Mouse (Mus musculus) CH12F3 (cell line): ENCODE measurements around the gene Sumo3.

Experiments
- in situ Hi-C: fragments of 300-500 bp; cut with MboI; formaldehyde crosslinking; loops from 2 replicates; pipeline ENCODE4 v1.14.3; 2020; ENCODE audit warnings: low sequenced_read_pairs

Sumo3 gene

DNA sequence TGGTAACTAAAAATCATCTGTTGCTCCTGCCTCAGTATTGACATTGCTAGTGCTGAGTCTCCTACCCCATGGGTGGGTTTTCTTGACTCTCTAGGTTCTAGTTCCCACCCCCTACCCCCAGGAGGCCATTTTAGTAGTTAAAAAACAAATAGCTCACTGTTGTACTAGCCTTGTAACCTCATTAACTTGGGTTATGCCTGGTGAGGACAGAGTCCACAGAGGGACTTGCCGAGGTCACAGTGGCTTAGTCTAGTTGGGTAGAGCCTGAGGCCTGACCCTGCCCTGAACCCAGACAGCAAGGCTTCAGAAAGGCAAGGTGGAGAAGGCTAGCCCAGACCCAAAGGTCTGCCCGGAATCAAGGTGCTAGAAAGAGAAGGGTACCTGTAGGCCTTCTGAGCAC is 17.9 kb upstream of the Sumo3 start:
- in situ Hi-C loops: no loop called here

DNA sequence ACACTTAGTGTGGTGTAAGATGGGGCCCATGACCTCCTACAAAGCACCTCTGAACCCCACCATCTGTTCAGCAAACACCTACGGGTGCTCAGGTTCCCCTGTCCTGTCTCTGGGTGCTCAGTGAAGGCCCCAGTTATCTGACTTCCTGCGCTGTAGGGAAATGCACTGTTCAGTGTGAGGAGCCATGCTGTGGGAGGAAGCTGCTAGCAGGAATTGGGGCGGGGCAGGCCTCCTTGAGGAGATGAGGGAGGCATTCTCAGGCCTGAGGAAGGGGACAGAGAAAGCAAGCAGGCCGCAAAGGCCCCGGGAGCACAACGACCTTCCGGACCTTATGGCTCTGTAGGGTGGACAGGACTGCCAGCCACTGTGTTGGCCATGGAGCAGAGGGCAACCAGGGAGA is 16.8 kb upstream of the Sumo3 start:
- in situ Hi-C loops: no loop called here

DNA sequence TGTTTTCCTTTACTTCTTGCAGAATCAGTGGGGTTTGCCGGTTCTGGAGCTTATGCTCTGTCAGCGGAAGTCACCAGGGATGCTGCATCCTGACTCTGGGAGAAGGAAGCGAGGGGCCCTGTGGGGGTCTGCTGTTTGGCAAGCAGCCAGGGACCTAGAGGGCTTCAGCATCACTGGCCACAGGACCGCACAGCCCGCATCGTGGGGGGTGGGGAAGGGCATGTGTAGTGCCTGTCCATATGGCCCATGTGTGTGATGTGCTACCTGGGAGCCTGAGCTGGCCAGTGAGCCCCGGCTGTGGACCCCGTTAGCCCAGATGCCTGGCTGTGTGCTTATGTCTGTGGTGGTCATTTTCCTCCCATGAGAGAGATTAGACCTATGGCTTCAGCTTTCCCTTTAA is 16.1 kb upstream of the Sumo3 start:
- in situ Hi-C loops: no loop called here

DNA sequence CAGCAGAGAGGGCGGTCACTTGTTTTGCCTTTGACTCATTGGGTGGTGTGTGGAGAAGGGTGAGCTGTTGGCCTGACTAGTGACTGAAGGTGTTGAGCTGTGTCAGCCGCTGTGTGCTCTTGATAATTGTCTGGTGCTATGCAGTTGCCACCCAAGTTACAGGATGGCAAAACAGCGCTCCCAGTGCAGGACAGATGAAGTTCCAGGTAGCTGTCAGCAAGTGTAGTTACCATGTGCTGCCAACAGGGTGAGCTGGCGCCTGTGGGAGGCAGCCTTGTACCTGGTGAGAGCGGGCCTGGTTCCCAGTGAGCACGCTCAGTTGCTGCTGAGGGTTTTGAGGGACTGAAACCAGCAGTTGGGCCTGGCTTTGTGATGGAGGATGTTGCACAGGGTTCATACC is 15.1 kb upstream of the Sumo3 start:
- in situ Hi-C loops: no loop called here

DNA sequence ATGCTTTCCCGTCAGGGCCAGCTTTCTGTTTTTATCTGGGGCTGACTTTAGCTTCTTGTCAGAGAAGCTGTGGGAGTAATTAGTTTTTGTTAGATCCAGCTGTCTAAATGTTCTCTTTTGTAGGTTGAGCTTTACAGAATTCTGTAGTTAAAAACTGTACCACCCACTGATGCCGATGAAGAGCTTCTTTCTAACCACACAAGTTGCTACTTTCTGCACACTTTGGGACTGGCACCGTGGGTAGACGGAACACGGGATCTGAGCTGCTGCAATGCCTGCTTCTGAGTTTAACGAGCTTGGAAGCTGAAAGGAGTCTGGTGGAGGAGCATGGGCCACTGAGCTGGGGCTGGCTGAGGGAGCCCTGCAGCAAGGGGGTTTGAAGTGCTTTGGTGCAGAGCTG is 14.4 kb upstream of the Sumo3 start:
- in situ Hi-C loops: no loop called here

DNA sequence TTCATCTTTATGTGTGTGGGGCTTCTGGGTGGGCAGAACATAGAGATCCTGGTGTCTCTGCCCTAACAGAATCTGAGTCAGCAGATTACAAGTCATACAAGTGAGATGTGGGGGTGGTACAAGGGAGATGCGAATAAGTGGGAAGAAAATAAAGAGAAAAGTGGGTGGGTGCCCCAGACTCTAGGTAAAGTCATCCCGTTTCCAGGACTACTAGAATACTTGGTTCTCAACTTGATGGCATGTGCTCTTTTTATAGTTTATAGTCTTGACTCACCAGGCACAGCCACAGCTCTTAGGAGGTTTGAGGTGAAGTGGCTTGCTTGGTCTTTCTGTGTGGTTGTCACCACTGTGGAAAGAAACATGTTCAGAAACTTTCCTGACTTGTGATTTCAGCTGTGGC is 9.8 kb upstream of the Sumo3 start:
- in situ Hi-C loops: no loop called here

DNA sequence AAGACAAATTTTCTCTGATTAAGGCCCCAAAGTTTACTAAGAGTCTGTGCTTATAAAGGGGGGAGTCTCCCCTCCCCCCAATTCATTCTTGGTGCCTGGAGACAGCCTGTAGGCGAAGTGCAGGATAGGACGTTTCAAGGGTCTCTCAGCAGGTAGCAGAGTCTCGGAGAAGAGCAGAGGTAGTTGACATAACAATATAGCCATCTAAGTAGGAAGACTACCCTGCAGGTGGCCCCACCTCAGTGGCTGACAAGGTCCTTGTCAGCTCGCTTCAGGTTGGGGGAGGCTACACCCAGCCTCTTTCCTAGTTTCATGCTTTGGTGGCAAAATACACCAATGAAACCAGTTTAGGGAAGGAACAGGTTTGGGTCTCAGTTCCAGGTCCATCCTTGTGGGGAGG is 2.9 kb upstream of the Sumo3 start:
- in situ Hi-C loops: no loop called here

DNA sequence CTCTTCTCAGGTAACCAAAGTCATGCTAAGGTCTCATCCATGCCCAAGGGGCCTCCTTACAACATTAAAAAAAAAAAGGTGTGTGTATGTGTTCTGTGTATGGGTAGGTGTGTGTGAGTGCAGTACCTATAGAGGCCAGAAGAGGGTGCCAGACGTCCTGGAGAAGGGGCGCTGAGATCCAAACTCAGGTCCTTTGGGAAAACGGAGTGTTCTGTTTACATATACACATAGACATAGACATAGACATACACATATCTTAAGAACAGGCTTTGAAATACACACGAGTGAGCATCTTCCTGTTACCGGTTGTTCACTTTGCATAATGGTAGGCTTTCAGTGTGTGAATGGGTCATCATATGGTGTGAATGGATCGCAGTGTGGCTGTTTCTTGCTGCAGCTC is 1.8 kb upstream of the Sumo3 start:
- in situ Hi-C loops: no loop called here

DNA sequence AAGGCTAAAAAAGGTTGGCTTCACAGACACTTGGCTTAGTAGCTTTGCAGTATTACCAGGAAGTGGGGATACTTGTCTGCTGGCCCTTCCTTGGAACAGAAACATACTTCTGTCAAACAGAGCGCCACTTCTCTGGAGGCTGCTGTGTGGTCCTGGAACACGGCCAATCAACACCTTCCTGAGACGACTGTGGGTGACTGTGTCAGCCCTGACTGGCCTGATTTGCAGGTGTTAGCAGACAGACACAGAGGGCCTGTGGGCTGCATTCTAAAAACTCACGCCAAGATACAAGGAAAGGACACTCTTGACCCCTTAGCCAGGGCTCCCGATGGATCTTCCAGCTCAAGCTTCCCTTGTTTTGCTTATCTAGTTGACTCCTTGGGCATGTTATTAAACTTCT is 939 bp upstream of the Sumo3 start:
- in situ Hi-C loops: no loop called here

DNA sequence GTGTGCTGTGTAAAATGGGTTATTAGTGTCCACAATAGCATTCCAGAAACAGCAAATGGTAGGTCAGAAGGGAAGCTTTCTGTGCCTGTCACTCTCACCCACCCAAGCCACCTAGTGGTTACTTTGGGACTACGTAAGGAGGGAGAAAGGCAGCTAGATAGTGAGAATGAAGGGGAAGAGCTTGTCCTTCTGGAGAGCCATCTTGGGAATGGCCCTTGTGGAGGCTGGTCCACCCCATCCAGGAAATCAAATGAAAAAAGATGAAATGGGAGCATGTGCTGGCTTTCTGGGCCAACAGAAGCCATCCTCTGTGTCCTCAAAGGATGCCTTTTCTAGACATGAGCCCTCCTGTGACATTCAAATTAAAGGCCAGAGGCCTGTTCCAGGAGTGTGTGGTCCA is 529 bp upstream of the Sumo3 start:
- in situ Hi-C loops: no loop called here

DNA sequence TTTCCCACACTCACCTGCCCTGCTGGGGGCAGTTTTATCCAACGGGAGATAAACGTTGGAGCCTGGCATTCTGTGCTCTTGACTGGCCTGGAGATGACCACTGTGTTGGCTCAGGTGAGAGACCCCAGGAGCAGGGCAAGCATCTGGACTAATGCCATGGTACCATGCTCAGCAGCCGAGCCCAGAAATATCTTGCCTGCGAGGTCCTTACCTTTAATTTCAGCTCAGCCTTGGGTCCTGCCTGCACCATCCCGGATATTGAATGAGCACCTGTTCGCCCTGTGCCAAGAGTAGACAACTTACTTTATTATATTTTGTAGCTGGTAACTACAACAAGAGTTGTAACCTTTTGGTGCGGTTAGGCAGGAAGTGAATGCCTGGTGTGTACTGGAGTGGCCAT is 958 bp downstream of the Sumo3 start:
- in situ Hi-C loops: no loop called here

DNA sequence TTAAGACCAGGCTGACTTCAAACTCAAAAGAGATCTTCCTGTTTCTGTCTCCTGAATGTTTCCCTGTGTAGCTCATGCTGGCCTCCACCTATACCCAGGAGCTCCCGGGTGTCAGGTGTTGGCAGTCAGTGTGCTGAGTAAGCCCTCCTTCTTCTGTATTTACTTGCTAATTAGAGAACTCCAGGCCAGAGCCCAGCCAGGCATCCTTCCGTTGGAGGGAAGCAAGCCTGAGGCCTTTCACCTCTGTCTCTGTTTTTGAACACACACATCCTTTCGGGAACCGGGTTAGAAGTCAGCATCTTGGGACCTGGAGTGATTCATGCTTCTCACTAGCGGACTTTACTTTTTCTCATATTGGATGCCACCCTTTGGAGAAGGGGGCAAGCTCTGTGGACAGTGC is 1.5 kb downstream of the Sumo3 start:
- in situ Hi-C loops: no loop called here

DNA sequence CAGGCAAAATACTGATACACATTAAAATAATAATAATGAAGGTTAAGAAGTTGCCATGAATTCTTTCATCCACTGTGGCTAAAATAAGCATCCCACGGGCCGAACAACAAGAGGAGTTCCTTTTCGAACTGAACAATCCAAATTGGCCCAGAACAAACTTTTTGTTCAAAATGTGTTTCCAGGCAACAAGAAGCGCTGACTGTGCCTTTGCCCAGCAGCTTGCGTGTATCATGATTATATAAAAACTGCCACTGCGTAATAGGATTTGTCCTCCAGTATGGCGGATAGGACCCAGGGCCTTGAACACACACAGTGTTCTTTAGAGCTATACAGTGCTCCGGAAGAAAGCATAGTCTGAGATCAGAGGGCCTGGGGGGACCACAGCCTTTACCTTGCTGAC is 2.7 kb downstream of the Sumo3 start:
- in situ Hi-C loops: no loop called here

DNA sequence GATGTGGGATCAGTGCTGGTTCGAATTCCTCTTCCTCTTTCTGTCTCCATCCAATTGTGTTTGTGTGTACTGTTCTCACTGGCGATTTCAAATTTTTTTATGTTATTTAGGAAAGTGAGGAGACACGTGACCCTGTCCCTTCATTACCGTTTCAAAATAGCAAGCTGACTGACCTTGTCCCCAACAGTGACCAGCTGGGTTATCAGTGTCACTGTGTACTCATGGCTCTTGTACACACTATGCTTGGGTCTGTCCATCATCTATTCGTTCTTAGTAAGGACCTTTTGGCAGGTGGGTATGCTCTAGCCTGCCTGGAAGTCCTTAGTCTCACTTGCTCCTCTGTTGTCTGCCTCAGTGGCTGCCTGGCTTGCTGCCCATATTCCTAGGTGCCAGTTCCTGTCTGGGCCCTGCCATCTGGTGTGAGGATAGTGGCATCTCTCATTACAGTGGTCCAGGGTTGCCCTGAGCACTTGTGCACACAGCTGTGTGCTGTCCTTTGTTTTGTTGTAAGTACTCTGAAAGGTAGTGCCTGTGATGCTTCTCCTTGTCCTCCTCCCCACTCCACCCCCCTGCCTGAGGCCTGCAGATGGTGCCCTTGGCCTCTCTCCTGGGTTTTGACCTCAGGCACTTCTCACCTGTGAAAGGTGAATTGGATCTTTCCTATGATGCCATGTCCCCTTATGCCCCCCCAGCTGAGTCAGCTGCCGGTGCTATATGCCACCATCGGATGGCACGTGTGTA is 4.5 kb downstream of the Sumo3 start:
- in situ Hi-C loops: no loop called here

DNA sequence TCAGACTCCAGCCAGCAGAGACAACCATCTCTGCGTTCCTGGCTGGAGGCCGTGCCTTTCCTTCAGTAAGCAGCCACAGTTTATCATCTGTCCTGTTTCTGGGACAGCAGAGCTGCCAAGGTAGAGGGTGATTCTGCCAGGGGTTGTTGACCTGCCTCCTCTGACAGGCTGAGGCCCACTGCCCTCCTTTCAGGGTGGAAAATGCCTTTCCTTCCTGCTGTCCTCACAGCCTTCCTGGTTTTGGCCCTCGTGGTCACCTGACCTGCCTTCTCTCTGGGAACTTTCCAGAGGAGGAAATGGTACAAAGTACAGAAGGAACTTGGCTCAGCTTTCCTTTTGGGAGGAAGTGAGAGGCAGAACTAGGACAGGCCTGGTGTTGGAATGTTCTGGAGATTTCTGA is 7.5 kb downstream of the Sumo3 start:
- in situ Hi-C loops: no loop called here

DNA sequence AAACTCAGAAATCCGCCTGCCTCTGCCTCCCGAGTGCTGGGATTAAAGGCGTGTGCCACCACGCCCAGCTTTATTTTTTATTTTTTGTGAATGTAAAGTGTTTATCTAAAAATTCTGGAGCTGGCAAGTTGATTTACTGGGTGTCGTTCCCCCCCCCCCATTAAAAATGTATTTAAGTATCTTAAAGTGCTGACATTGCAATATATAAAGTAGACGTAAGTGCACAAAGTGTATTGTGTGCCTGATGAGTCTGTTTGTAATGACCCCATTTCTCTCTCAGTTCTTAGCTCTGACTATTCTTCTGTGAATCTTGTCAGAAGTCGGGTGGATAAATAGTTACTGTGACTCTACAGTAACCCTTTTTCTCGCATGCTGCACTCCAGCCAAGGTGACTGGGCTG is 9.8 kb downstream of the Sumo3 start:
- in situ Hi-C loops: no loop called here

DNA sequence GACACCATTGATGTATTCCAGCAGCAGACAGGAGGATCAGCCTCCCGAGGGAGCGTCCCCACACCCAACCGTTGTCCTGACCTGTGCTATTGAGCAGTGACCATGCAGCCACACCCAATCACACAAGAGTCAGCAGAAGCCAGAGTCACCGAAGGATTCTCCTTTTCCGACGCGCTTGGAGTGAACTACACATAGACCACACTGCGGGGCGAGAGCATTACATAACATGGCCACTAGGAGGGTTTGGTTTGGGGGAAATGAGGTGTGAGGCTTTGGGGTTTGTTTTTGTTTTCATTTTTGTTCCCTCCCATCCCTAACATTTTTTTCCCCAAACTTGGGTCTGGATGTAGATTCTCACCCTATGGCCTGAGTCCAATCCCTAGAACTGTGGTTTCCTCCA is 10.3 kb downstream of the Sumo3 start:
- in situ Hi-C loops: no loop called here

DNA sequence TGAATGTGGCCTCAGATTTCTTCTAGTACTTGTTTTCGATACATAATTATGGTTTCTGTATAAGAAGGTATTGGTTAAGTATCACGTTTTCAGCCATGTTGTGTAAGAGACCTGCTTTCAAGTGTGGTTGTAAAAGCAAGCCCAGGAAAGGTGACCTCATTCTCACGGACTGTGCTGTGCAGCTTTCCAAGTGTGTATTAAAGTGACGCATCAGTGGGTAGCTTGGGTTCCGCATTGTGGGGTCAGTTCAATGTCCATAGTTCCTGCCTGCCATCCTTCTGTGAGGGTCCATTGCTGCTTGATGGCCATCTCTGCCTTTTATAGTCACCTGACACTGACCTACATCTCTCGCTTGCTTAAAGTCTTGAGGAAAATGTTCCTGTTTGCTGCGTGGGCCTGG is 11.0 kb downstream of the Sumo3 start:
- in situ Hi-C loops: no loop called here

DNA sequence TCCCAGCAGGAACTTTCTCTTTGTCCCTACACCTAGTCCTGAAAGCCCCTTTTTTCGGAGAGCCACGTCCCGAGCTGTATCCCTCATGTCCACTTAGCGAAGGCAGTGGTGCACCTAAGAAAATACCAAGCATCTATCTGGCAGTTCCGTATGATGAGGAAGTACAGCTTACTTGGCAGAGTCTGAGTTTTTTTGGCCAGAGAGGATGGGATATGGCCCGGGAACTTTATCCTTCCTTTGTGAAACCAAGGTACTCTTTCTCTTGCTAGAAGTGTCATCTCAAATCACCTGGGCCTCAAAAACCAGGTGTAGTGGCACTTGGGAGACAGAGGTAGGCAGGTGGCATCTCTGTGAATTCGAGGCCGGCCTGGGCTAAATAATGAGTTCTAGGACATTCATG is 15.6 kb downstream of the Sumo3 start:
- in situ Hi-C loops: no loop called here

DNA sequence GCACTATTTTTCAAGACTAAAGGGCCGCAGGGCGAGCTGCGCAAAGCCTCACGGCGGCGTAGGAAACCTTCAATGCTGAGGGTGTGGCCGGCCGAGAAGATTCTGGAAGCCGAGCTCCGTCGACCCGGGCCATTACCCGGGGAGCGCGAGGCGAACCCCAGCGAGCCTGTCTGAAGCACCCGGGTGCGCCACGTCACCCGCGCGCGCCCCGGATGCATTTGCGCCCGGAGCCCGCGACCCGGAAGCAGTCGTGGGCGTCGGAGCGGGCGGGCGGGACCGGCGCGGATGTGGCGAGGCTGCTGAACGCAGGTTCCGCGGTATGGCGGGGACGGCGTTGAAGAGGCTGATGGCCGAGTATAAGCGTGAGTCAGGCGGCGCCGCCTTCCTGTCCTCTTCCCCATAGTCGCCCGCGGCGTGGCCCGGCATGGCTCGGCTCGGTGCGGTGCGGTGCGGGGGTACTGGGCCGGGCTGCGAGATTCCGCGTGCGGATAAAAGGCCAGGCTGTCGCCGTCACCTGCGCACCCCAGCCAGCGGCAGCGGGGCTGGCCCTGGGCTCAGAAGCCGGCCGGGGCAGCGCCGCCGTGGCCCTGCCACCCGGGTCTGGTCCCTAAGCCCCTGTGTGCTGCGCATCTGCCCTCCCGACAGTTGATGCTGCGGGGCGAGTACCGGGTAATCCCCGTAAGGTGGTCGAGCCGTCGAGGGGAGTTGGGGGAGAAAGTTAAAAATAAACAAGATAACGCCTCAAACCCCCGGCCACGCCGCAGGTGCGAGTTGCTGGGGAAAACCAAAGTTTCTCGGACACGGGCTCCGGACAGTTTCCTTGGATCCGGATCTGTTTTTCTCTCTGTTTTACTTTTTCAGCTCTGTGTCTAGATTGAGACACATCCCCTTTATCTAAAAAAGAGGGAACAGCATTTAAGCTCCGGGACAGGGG is 16.4 kb downstream of the Sumo3 start, which contains the start of gene Ube2g2:
Gene Ube2g2, plus strand, starts transcription at position 221 of the 934 bp plus-strand sequence.
- in situ Hi-C loops: no loop called here

DNA sequence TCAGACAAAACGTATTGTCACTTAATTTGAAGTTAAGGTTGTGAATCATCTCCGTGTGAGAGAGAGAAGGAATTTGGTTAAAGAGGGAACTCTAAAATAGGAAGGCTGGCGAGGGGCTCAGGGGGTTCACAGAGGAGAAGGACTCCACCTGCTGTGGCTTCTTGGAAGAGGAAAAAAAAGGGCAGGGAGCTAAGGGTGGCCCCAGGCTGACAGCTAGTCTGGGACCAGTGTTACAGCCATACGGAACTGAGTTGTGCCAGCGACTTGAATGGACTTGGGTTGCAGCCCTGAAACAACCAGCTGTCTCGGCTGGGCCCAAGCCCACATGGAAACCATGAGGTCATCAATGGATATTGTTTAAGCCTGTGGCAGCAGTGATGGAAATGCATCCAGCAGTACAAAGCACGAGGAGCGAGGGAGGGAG is 17.2 kb downstream of the Sumo3 start:
- in situ Hi-C loops: no loop called here
